Mouse (Mus musculus) layer of hippocampus, adult 18-20 months (tissue): ENCODE measurements around the gene Pigu. TPM values are rescaled to one million over a fixed set of nuclear protein-coding genes. Genes with fewer than 3 reads are reported as not detected.

Experiments used
- DNase-seq, 2 experiments: peaks; one replicate each; pipeline ENCODE4 v3.0.0; 2022; ENCODE audit warnings: low spot score in 2 of 2
- microRNA-seq, 2 experiments: library from miRNA; unstranded; fragments of <30 nt; microRNA quantifications; one replicate each; pipeline ENCODE4 v1.2.0; 2021
- total RNA-seq, 2 experiments: library from RNA; stranded (reverse); gene quantifications; 2 replicates each; pipeline ENCODE4 v1.2.3; 2021

Gene Pigu
- total RNA-seq, 2 experiments from 2014 or later, result 27.9 to 29.8 TPM

- no peak for DNase-seq
Observed at GRCm38 (mm10) chr2:155240915-155241314, 116.3 kb downstream of the Pigu start.

GRCm38 (mm10) chr2:155237276-155237675, 120.0 kb downstream of the Pigu start:
- DNase-seq, result no peak

DNA sequence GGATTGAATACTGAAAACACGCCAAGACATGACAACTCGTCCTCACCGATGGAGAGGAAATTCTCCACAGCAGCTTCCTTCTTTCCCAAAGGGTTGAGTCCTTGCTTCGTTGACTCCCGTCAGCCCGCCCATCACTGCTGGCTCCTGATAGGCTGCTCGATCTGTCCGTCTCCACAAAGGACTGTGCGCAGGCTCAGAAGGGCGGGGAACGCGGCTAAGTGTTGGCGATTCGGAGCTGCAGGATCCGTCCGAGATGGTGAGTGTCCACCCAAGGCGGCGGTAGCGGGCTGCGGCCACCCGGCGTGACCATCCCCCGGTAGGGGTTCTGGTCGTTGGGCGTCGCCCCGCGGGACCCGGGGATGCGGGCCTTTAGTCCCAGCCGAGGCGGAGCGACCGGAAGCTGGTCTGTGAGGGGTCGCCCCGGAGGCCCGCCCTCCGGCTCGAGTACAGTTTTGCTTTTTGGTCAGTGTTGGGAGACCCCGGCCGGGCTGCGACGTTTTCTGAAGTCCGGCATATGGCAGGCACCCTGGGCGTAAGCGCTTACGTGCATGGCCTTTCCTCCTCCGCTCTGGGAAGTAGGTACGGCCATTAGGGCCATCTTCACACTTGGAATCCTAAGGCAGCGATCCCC, 120.8 kb downstream of the Pigu start, which contains the start of gene Dynlrb1:
Gene Dynlrb1 (plus strand): TSS at position 172 of the 631 bp plus-strand sequence.
- DNase-seq, result peak; percentile 97 to 100

DNA sequence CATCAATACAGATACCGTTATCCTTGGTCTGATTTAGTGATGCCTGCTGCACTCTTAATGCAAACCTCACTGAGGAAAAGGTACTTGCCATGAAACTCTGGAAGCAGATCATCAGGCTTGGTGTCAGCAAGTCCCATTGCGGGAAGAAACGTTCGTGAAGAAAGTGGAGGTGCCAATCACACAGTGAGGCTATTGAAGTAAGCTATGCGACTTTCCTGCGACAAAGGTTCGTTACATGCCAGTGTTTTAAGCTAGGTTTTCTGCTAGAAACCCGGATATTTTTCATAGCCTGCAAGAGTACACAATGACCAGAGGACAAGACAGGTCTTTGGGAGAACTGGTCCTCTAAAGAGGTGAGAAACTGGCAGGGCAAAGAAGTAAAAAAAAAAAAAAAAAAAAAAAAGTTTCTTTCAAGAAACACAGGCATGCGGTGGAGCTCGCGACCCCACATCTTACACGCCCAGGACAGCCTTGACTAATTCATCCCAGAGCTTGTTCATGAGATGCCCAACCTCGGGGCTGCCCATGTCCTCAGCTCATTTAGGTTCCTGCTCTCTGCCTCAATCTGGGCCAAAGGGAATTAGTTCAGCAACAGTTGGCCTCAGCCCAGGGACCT, 121.4 kb downstream of the Pigu start:
- no peak for DNase-seq

Small RNA genes within 50 kb of the gene (microRNA-seq; reads per million reads assigned to microRNA genes)
- gene Mir695, result 0 reads per million in 2 experiments

Other genes with a start within 250 kb of the Pigu start
- gene Itch, start 223.9 kb downstream of the Pigu start, total RNA-seq, result 10 to 100 TPM; 57.7 to 57.9 TPM
- 100 to 1,000 TPM; 299 to 308 TPM for gene Dynlrb1, start 120.9 kb downstream of the Pigu start, total RNA-seq
- gene Map1lc3a, start 81.1 kb downstream of the Pigu start, total RNA-seq, result 100 to 1,000 TPM; 245 to 249 TPM
- 100 to 1,000 TPM; 109 TPM for gene Trp53inp2, start 23.6 kb upstream of the Pigu start, total RNA-seq
- gene Ncoa6, start 116.5 kb upstream of the Pigu start, total RNA-seq, result 10 to 100 TPM; 60.9 to 63.3 TPM
- gene Acss2, start 160.5 kb upstream of the Pigu start, total RNA-seq, result 10 to 100 TPM; 57.2 to 60.6 TPM
- 100 to 1,000 TPM; 112 to 120 TPM for gene Ggt7, start 160.8 kb upstream of the Pigu start, total RNA-seq
- gene Gss, start 235.4 kb upstream of the Pigu start, total RNA-seq, result 10 to 100 TPM; 23.4 to 24.7 TPM